Mouse (Mus musculus): ENCODE data around the gene Nmnat1.

GRCm38 (mm10) chr4:149446309-149446708, 38.7 kb downstream of the Nmnat1 start:
- TF ChIP-seq CTCF (IDR thresholded peaks at IDR 0.05; ENCODE audit: low read depth) (no peak), EP300 (IDR thresholded peaks at IDR 0.05; ENCODE audit: low read depth) (no peak)

Data from liver, postnatal 0 days (tissue).